Comparison of ENCODE assay signal across 21 mouse cellular contexts in the genomic region with DNA sequence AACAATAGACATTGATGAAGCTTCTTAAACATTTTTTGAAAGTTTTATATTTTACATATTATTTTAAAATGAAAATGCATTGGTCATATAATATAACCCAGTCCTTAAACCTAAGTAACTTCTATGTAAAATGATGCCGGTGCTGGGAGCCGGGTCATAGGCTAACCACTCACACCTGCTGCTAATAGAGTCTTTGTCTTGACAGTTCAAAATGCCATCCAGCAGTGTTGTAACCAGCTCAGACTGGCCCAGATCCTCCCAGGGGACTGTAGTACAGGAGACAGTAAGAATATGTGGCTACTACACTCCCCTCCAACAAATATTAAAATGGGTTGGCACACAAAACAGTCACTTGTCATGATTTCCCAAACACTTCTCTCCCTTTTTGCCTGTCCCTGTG.
"Had no signal": no experiment of that assay in that cellular context is flagged by ENCODE, and none has a peak within 500 bp of the region (broad histone marks: within the 10 kb centered on the region; RNA-seq: fewer than 3 reads in every experiment).

No protein-coding gene starts in this region.

- ATAC-seq: liver, embryonic 12.5 days; midbrain, embryonic 15.5 days had no signal

- DNase-seq: kidney, adult 8-10 months; kidney, postnatal 10 days; kidney, postnatal 4 days; left cerebral cortex, postnatal 4 days; lung, adult 2 months; lung, postnatal 14 days; lung, postnatal 4 days; retina, postnatal 1 day; right cerebral cortex, postnatal 25 days; spleen, adult 18-20 months; thymus, postnatal 25 days had no signal

- H3K4me2 ChIP-seq: kidney, embryonic 15.5 days; limb, embryonic 12.5 days; limb, embryonic 15.5 days; liver, embryonic 12.5 days; liver, embryonic 15.5 days; midbrain, embryonic 12.5 days; midbrain, embryonic 15.5 days; neural tube, embryonic 12.5 days; neural tube, embryonic 15.5 days; stomach, embryonic 15.5 days had no signal

- H3K27ac ChIP-seq: kidney, embryonic 15.5 days; limb, embryonic 12.5 days; limb, embryonic 15.5 days; liver, embryonic 12.5 days; liver, embryonic 15.5 days; midbrain, embryonic 12.5 days; midbrain, embryonic 15.5 days; neural tube, embryonic 12.5 days; neural tube, embryonic 15.5 days; stomach, embryonic 15.5 days had no signal

- H3K4me3 ChIP-seq: kidney, embryonic 15.5 days; limb, embryonic 12.5 days; limb, embryonic 15.5 days; liver, embryonic 12.5 days; liver, embryonic 15.5 days; midbrain, embryonic 12.5 days; midbrain, embryonic 15.5 days; neural tube, embryonic 12.5 days; neural tube, embryonic 15.5 days; stomach, embryonic 15.5 days had no signal

- H3K4me1 ChIP-seq: kidney, embryonic 15.5 days; limb, embryonic 12.5 days; limb, embryonic 15.5 days; liver, embryonic 12.5 days; liver, embryonic 15.5 days; stomach, embryonic 15.5 days had no signal

- H3K9ac ChIP-seq: kidney, embryonic 15.5 days; limb, embryonic 12.5 days; limb, embryonic 15.5 days; liver, embryonic 12.5 days; liver, embryonic 15.5 days; midbrain, embryonic 12.5 days; midbrain, embryonic 15.5 days; neural tube, embryonic 12.5 days; neural tube, embryonic 15.5 days; stomach, embryonic 15.5 days had no signal

- H3K36me3 ChIP-seq: kidney, embryonic 15.5 days; limb, embryonic 12.5 days; limb, embryonic 15.5 days; liver, embryonic 12.5 days; liver, embryonic 15.5 days; midbrain, embryonic 12.5 days; midbrain, embryonic 15.5 days; neural tube, embryonic 12.5 days; neural tube, embryonic 15.5 days; stomach, embryonic 15.5 days had no signal

- H3K9me3 ChIP-seq: kidney, embryonic 15.5 days; limb, embryonic 12.5 days; limb, embryonic 15.5 days; liver, embryonic 12.5 days; liver, embryonic 15.5 days; midbrain, embryonic 12.5 days; midbrain, embryonic 15.5 days; neural tube, embryonic 12.5 days; neural tube, embryonic 15.5 days; stomach, embryonic 15.5 days had no signal

- H3K27me3 ChIP-seq: kidney, embryonic 15.5 days; limb, embryonic 12.5 days; limb, embryonic 15.5 days; liver, embryonic 12.5 days; liver, embryonic 15.5 days; midbrain, embryonic 12.5 days; midbrain, embryonic 15.5 days; neural tube, embryonic 12.5 days; neural tube, embryonic 15.5 days; stomach, embryonic 15.5 days had no signal
